Mouse (Mus musculus) lung, adult 2 months (tissue): ENCODE data around the gene Poll. TPM values are rescaled to one million over a fixed set of nuclear protein-coding genes. Genes with fewer than 3 reads are reported as not detected.

ENCODE experiments used
- DNase-seq: peaks from one replicate; pipeline ENCODE4 v3.0.0; 2022
- H3K4me1 ChIP-seq: fragments of 200-500 bp; 2 replicates; pipeline ENCODE4 v1.6.1; 2011; ENCODE audit warnings: low read length; ENCODE audit not compliant: control insufficient read depth, insufficient read depth
- H3K4me3 ChIP-seq: fragments of 200-500 bp; replicated peaks from 2 replicates; pipeline ENCODE3; 2011; ENCODE audit warnings: low read depth, mild to moderate bottlenecking, control low read depth, low read length; ENCODE audit errors: extremely low read depth
- CTCF ChIP-seq: fragments of 200-500 bp; IDR thresholded peaks from 2 replicates; pipeline ENCODE4 v1.5.1; 2011; ENCODE audit warnings: mild to moderate bottlenecking, low read length, control low read depth; ENCODE audit not compliant: insufficient read depth
- POLR2A ChIP-seq: fragments of 200-500 bp; IDR thresholded peaks from 2 replicates; pipeline ENCODE4 v1.6.1; 2011; ENCODE audit warnings: low read depth, mild to moderate bottlenecking, control low read depth, low read length, borderline replicate concordance; ENCODE audit errors: extremely low read depth
- WGBS: fragments of 180-500 bp; shearing (Covaris S2); methylation state at CpG from one replicate; pipeline ENCODE4 v1.1.7; 2018; 5-methylcytosine and 5-hydroxymethylcytosine counted together
- polyA plus RNA-seq: library from polyadenylated mRNA; depleted of rRNA; stranded (reverse); fragments of >200 nt; gene quantifications from 2 replicates; pipeline ENCODE4 v1.2.3, GENCODE M21; 2012; rRNA removed

Poll gene
- polyA plus RNA-seq, result 9.1 and 10.6 TPM in 2 replicates

DNA sequence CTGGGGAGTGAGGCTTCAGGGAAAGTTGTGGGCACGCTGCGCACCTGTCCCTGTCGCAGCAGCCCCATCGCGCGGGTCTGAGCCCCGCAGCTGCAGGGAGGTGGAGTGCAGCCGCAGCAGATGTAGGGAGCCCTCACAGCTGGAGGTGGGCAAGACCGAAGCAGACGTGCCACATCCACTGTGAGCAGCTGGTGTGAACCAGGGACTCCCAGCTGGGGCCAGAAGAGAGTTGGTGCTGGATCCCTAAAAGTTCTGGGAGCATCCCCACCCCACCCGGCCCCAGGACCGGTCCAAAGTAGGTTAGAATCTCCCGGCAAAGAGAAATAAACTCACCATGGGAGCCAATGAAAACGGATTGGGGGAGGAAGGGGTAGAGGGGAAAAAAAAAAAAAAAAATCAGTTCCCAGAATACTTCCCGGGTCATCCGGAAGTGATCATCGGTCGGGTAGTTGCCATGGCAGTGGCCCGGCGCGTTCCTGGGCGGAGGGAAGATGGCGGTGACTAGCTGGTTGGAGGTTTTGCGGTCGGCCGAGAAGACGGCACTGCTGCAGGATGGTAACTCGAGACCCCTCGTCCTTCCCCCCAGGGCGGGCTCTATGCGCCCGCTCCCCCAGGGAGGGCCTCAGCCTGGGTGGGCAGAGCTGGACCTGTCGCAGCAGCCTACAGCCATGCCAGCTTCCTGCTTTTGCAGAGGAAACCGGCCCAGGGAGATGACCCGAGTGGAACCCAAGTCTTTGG is at the start of gene Poll, which contains the start of gene Gm17018:
TSS of gene Poll (minus strand) at position 379 of the 738 bp plus-strand sequence.
TSS of gene Gm17018 (plus strand) at position 463 of the 738 bp plus-strand sequence.
- Histone ChIP-seq H3K4me1 (peaks cover 4% of the 10 kb centered on the region; the same call in 1 of the 2 replicates), H3K4me3 (peak within 1 kb of the TSS; percentile 77)
- TF ChIP-seq CTCF (no peak), POLR2A (peak; percentile 68; the same call in 1 of the 2 replicates)
- peak; percentile 87 for DNase-seq
- under 1% methylated on average over 35 of the region's 35 CpGs for WGBS

DNA sequence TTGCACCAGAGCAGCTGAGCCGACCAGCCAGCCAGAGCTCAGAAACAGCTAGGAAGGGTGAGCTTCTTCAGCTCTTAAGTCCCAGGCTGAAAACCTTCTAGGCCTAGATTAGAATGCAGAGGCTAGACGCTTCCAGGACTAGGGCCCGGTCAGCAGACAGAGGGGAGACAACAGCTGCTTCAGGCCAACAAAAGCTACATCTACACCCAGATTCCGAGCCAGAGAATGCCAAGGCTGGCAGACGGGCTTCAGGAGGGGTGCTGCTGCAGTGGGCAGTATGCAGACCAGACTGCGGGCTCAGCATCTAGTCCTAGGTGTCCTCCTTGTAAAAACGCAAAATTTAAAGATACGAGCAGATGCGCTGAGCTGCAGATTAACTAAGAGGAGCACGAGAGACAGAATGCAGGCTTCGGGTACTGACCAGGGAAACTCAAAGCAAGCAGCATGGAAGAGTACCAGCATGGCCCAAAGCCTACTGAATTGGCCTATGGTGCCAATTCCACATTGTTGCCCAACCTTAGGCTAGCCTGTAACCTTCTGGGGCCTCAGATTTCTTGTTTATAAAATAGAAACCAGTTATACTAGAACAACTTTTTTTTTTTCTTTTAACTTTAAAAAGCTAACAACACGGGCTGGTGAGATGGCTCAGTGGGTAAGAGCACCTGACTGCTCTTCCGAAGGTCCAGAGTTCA is 48.5 kb upstream of the Poll start:
- 89% methylated on average over 13 of the region's 13 CpGs for WGBS
- no peak for TF ChIP-seq CTCF
- TF ChIP-seq POLR2A, result no peak
- no peak for DNase-seq
- Histone ChIP-seq H3K4me1 (no peaks in the 10 kb centered on the region), H3K4me3 (no peak overlapping the region)

DNA sequence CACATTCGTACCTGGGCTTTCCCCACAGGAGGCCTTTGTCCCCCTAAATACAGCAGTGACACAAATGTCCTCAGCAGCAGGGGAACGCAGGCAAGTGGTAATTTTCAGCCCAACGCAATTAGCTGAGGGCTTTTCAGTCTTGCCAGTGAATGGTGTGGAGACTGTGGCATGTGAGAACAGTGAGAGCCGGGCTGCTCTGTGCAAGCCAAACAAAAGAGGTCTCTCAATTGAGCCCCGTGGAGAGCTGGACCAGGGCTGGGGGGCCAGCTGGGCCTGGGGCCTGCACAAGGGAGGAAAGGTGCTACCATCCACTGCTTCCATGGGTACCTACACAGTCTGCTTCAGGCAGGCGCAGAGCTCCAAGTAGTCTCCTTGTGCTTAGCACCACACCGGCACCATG is 47.1 kb upstream of the Poll start:
- Histone ChIP-seq H3K4me1 (no peaks in the 10 kb centered on the region), H3K4me3 (no peak overlapping the region)
- TF ChIP-seq CTCF (no peak), POLR2A (no peak)
- 75% methylated on average over 7 of the region's 7 CpGs for WGBS
- no peak for DNase-seq

DNA sequence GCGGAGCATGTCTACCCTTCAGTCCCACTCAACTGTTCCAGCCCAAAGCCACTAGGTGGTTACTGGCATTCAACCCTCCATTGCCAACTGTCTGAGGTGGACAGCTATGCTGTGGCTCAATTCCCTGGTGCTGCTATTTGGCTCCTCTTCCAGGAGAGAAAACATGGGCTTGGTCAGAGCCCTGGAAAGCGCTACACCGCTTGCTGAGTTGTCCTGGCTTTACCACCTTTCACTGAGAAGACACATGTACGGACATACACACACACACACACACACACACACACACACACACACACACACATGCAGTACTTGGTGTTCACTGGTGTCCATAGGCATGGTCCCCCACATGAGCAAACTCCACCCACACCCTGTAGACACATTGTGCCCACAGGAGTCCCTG is 46.4 kb upstream of the Poll start:
- no peak for DNase-seq
- no peak overlapping the region for H3K4me3 ChIP-seq
- no peaks in the 10 kb centered on the region for H3K4me1 ChIP-seq
- TF ChIP-seq CTCF, result no peak
- TF ChIP-seq POLR2A, result no peak
- 95% methylated on average over 4 of the region's 4 CpGs for WGBS

DNA sequence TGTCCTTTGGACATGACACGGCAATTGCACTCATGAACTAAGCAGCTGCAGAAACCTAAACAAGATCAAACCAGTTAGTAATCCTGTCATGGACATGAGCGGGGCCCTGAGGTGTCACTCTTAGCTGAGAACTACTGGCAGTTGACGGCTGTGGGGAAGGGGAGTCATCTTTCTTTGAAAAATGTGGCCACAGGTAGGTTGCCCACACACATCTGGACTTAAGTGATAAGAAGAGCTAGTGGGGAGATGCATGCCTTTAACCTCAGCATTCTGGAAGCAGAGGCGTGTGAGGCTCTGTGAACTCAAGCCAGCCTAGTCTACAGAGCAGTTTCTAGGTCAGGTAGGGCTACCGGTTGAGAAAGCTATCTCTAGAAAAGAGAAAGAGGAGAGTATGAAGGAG is 42.3 kb upstream of the Poll start:
- Histone ChIP-seq H3K4me1 (no peaks in the 10 kb centered on the region), H3K4me3 (no peak overlapping the region)
- 72% methylated on average over 5 of the region's 5 CpGs for WGBS
- DNase-seq, result no peak
- no peak for TF ChIP-seq CTCF
- no peak for TF ChIP-seq POLR2A

GRCm38 (mm10) chr19:45597106-45597505 is 36.8 kb upstream of the Poll start:
- 89% methylated on average over 4 of the region's 4 CpGs for WGBS
- H3K4me3 ChIP-seq, result no peak overlapping the region
- H3K4me1 ChIP-seq, result no peaks in the 10 kb centered on the region
- DNase-seq, result no peak
- TF ChIP-seq CTCF, result no peak
- TF ChIP-seq POLR2A, result no peak

- H3K4me3 ChIP-seq, result no peak overlapping the region
- DNase-seq, result no peak
- WGBS, result 94% methylated on average over 6 of the region's 6 CpGs
- TF ChIP-seq POLR2A, result no peak
- TF ChIP-seq CTCF, result no peak
- H3K4me1 ChIP-seq, result no peaks in the 10 kb centered on the region; the same call in 1 of the 2 replicates
These were observed 36.1 kb upstream of the Poll start for GRCm38 (mm10) chr19:45596434-45596833.

- TF ChIP-seq CTCF (no peak), POLR2A (no peak)
- WGBS, result 75% methylated on average over 7 of the region's 7 CpGs
- DNase-seq, result no peak
- Histone ChIP-seq H3K4me3 (no peak overlapping the region), H3K4me1 (no peaks in the 10 kb centered on the region; the same call in 1 of the 2 replicates)
These were observed 35.7 kb upstream of the Poll start for GRCm38 (mm10) chr19:45596019-45596418.

DNA sequence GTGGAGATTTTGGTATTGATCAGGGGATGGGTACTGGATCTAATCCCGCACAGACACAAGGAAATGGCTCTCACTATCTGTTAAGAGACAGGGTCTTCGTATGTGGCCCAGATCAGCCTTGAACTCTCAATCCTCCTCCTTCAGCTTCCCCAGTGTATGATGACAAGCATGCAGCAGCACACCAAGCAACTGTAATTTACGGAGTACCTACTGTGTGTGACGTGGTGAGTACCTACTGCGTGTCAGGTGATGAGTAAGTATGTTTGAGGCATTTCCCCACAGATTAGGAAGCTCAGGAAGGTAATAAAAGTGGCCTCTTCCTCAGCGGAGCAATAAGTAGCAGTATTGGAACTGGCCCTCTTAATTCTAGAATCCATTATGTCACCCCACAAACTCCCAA is 35.1 kb upstream of the Poll start:
- no peak overlapping the region for H3K4me3 ChIP-seq
- no peak for DNase-seq
- 93% methylated on average over 6 of the region's 6 CpGs for WGBS
- no peaks in the 10 kb centered on the region; the same call in 1 of the 2 replicates for H3K4me1 ChIP-seq
- TF ChIP-seq CTCF (no peak), POLR2A (no peak)

DNA sequence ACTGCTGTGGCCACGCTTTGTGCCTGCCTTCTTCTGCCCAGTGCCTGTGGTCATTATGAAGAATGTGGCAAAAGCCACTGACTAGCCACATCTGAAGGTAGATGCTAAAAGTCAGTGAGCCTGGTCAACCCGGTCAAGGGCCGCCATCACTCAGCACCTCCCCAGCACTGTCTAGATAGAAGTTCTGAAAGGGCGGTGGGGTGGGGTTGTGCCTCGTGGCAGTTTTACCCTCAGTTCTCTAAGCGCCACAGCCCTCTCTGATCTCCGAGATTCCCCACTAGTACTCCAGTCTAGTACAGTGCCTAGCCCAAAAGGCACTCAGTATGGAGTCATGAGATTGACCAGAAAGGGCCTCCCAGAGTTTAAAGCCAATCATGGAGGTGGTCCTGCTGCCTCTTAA is 33.7 kb upstream of the Poll start:
- H3K4me1 ChIP-seq, result no peaks in the 10 kb centered on the region; the same call in 1 of the 2 replicates
- H3K4me3 ChIP-seq, result no peak overlapping the region
- WGBS, result 95% methylated on average over 7 of the region's 7 CpGs
- no peak for TF ChIP-seq CTCF
- TF ChIP-seq POLR2A, result no peak
- DNase-seq, result no peak
